Mouse (Mus musculus) monocyte, adult 2 months (primary cell): ENCODE results near the gene Capn1.

ENCODE experiments used
- DNase-seq, 2 experiments: peaks; one replicate each; pipeline ENCODE4 v3.0.0; 2022; ENCODE audit warnings: low spot score in 2 of 2, low read depth in 1 of 2

Capn1 gene

GRCm38 (mm10) chr19:5954936-5955335 is 60.8 kb downstream of the Capn1 start:
- no peak for DNase-seq

GRCm38 (mm10) chr19:5954031-5954710 is 61.5 kb downstream of the Capn1 start:
- no peak for DNase-seq

- no peak for DNase-seq
These were observed 62.4 kb downstream of the Capn1 start for GRCm38 (mm10) chr19:5953201-5953770.

- DNase-seq, result peak; percentile 42 to 63
These were observed 63.5 kb downstream of the Capn1 start for GRCm38 (mm10) chr19:5952071-5952691.

GRCm38 (mm10) chr19:5951631-5952030 is 64.1 kb downstream of the Capn1 start:
- no peak for DNase-seq

- DNase-seq, result no peak
These were observed 65.5 kb downstream of the Capn1 start for GRCm38 (mm10) chr19:5950218-5950617.

- peak in 1 of 2 experiments; percentile 52 for DNase-seq
These were observed 69.8 kb downstream of the Capn1 start for GRCm38 (mm10) chr19:5945891-5946290.

- peak; percentile 48 to 74 for DNase-seq
These were observed 70.7 kb downstream of the Capn1 start for GRCm38 (mm10) chr19:5945027-5945426.

GRCm38 (mm10) chr19:5944145-5944544 is 71.6 kb downstream of the Capn1 start:
- peak; percentile 46 to 62 for DNase-seq

- DNase-seq, result no peak
These were observed 72.3 kb downstream of the Capn1 start for GRCm38 (mm10) chr19:5943404-5943803.

GRCm38 (mm10) chr19:5942581-5942980 is 73.1 kb downstream of the Capn1 start:
- DNase-seq, result no peak

- DNase-seq, result no peak
These were observed 75.0 kb downstream of the Capn1 start for GRCm38 (mm10) chr19:5940656-5941055.

GRCm38 (mm10) chr19:5940173-5940572 is 75.5 kb downstream of the Capn1 start:
- no peak for DNase-seq

GRCm38 (mm10) chr19:5939715-5940114 is 76.0 kb downstream of the Capn1 start:
- no peak for DNase-seq
